Mouse (Mus musculus) myocyte (in vitro differentiated cells): ENCODE results near the gene Hcrtr1.

Experiments used
- CEBPB ChIP-seq: IDR thresholded peaks from 2 replicates; pipeline ENCODE4 v1.6.1; 2011; ENCODE audit warnings: mild to moderate bottlenecking, moderate library complexity; ENCODE audit not compliant: poor library complexity, insufficient read depth, severe bottlenecking
- E2F4 ChIP-seq: IDR thresholded peaks from one replicate; pipeline ENCODE4 v1.6.1; 2011; ENCODE audit warnings: mild to moderate bottlenecking, control low read depth, moderate library complexity; ENCODE audit not compliant: insufficient read depth
- MAX ChIP-seq: IDR thresholded peaks from one replicate; pipeline ENCODE4 v1.6.1; 2011; ENCODE audit warnings: low read depth, mild to moderate bottlenecking, control low read depth
- MYOD1 ChIP-seq, 3 experiments: IDR thresholded peaks; one replicate each; pipeline ENCODE4 v1.6.1; 2011; ENCODE audit warnings: control low read depth in 2 of 3, low read depth in 2 of 3, mild to moderate bottlenecking in 2 of 3, moderate library complexity in 1 of 3; ENCODE audit not compliant: insufficient read length in 2 of 3, control insufficient read depth in 1 of 3
- MYOG ChIP-seq, 3 experiments: IDR thresholded peaks; one replicate each; pipeline ENCODE4 v1.6.1; 2011; ENCODE audit warnings: control low read depth in 2 of 3, low read depth in 2 of 3, mild to moderate bottlenecking in 2 of 3; ENCODE audit not compliant: insufficient read length in 2 of 3, control insufficient read depth in 1 of 3, insufficient read depth in 1 of 3
- POLR2A ChIP-seq: IDR thresholded peaks from one replicate; pipeline ENCODE4 v1.6.1; 2011; ENCODE audit warnings: low read depth, mild to moderate bottlenecking, control low read depth, moderate library complexity; ENCODE audit not compliant: insufficient read length
- POLR2AphosphoS2 ChIP-seq: IDR thresholded peaks from one replicate; pipeline ENCODE4 v1.6.1; 2011; ENCODE audit warnings: low read depth, control low read depth; ENCODE audit not compliant: insufficient read length
- TCF12 ChIP-seq: IDR thresholded peaks from one replicate; pipeline ENCODE4 v1.6.1; 2011; ENCODE audit warnings: mild to moderate bottlenecking, control low read depth; ENCODE audit not compliant: poor library complexity, insufficient read depth, severe bottlenecking
- TCF3 ChIP-seq: IDR thresholded peaks from one replicate; pipeline ENCODE4 v1.6.1; 2011; ENCODE audit warnings: low read depth, control low read depth; ENCODE audit not compliant: insufficient read length
- USF1 ChIP-seq: IDR thresholded peaks from one replicate; pipeline ENCODE4 v1.6.1; 2011; ENCODE audit warnings: low read depth, mild to moderate bottlenecking, control low read depth, moderate library complexity

GRCm38 (mm10) chr4:130125935-130126334 is 13.2 kb downstream of the Hcrtr1 start:
- TF ChIP-seq TCF12 = no peak
- TF ChIP-seq POLR2A = no peak
- TF ChIP-seq E2F4 = no peak
- TF ChIP-seq MYOG (IDR thresholded peaks at IDR 0.05; ENCODE audit: control insufficient read depth in 1 of 3, insufficient read depth in 1 of 3, insufficient read length in 2 of 3, low read depth in 2 of 3) = no peak
- TF ChIP-seq MAX = no peak
- no peak for TF ChIP-seq POLR2AphosphoS2
- no peak for TF ChIP-seq USF1
- TF ChIP-seq CEBPB = no peak
- TF ChIP-seq MYOD1 (IDR thresholded peaks at IDR 0.05; ENCODE audit: control insufficient read depth in 1 of 3, insufficient read length in 2 of 3, low read depth in 2 of 3) = no peak
- TF ChIP-seq TCF3 = no peak
